8 mouse cellular contexts compared by ENCODE assay signal in the genomic region with DNA sequence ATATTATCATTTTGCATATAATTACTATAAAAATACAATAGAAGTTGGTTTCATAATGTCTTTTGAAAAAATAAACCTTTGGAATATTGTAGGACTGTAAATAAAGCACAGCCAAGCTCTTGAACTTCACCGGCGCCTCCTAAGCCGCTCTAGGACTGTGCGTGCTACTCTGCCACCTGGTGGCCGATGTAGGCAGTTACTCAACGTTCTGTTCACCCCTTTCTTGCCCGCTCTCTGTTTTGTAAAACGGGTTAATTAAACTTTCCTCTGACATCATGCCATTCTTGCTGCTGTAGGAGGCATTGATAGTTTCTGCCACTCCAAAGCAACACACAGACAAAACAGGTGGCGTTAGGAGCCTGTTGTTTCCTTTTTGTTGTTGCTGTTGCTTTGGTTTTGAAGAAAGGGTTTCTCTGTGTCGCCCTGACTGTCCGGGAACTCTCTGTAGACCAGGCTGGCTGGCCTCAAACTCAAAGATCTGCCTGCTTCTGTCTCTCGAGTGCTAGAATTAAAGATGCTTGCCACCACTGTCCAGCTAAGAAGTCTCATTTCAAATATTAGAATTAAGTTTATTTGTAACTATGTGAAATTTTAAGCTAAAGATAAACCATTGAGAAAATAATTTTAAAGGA. TPM values are rescaled to one million over a fixed set of nuclear protein-coding genes. Genes with fewer than 3 reads are reported as not detected.
A peak's percentile ranks its signal among the peaks of the same experiment; 100 is the strongest.
DNase-seq lines count a peak whose midpoint lies in the region; ATAC-seq and TF ChIP-seq lines count a peak whose summit lies in the region.

No protein-coding gene starts in this region.

- peaks cover 38% of the 10 kb centered on the region for H3K27me3 ChIP-seq in limb, embryonic 13.5 days
- H3K27me3 ChIP-seq in midbrain, embryonic 16.5 days (ENCODE audit: control insufficient read depth, insufficient read depth, low read depth, low read length), result peaks cover 10% of the 10 kb centered on the region
- no peaks in the 10 kb centered on the region for H3K27me3 ChIP-seq in spleen, adult 2 months (ENCODE audit: control insufficient read depth, insufficient read depth, low read length)

- peak; percentile 85; the same call in 1 of the 2 replicates for ATAC-seq in limb, embryonic 13.5 days (ENCODE audit: low FRiP score, low read depth)
- peak; percentile 91 for ATAC-seq in midbrain, embryonic 16.5 days

- whole genome bisulfite sequencing in limb, embryonic 13.5 days, result 14% methylated on average over 12 of the region's 12 CpGs
- 10% methylated on average over 12 of the region's 12 CpGs for WGBS in midbrain, embryonic 16.5 days
- 17% methylated on average over 12 of the region's 12 CpGs for WGBS in spleen, adult 2 months

- DNase-seq in urinary bladder, adult 18-20 months (ENCODE audit: low spot score in 2 of 2), result peak; percentile 20 to 35
- DNase-seq in urinary bladder, postnatal 10 days (ENCODE audit: low spot score), result no peak
- DNase-seq in gastrocnemius, postnatal 25 days, result peak; percentile 17
- peak; percentile 24 for DNase-seq in kidney, adult 11 months
- peak in 1 of 2 experiments; percentile 38 for DNase-seq in spleen, adult 2 months (ENCODE audit: low read depth in 1 of 2, low spot score in 2 of 2)

- H3K36me3 ChIP-seq in limb, embryonic 13.5 days, result 0 out of 2 replicates have a peak, but pooled peaks cover under 1% of the 10 kb centered on the region
- H3K36me3 ChIP-seq in midbrain, embryonic 16.5 days (ENCODE audit: control insufficient read depth, insufficient read depth, low read length), result no peaks in the 10 kb centered on the region
- no peaks in the 10 kb centered on the region for H3K36me3 ChIP-seq in spleen, adult 2 months (ENCODE audit: control insufficient read depth, insufficient read depth, low read length)

- H3K9me3 ChIP-seq in limb, embryonic 13.5 days, result no peaks in the 10 kb centered on the region
- no peaks in the 10 kb centered on the region for H3K9me3 ChIP-seq in midbrain, embryonic 16.5 days (replicated peaks; ENCODE audit: control insufficient read depth, low read length, poor library complexity, severe bottlenecking)

- peak; percentile 90 for TF ChIP-seq CTCF in cortical plate, adult 2 months (IDR thresholded peaks at IDR 0.05; ENCODE audit: extremely low read depth, insufficient read depth, low read length)
- TF ChIP-seq CTCF in spleen, adult 2 months (IDR thresholded peaks at IDR 0.05; ENCODE audit: extremely low read depth, insufficient read depth, insufficient read length, insufficient replicate concordance), result peak; percentile 87

- TF ChIP-seq POLR2A in cortical plate, adult 2 months (IDR thresholded peaks at IDR 0.05; ENCODE audit: extremely low read depth, insufficient read depth, low read length), result no peak
- TF ChIP-seq POLR2A in spleen, adult 2 months (IDR thresholded peaks at IDR 0.05; ENCODE audit: low read depth, low read length), result no peak

- no peak overlapping the region for H3K9ac ChIP-seq in limb, embryonic 13.5 days
- 0 out of 2 replicates have a peak overlapping the region, but pooled peaks have one; percentile 25 for H3K9ac ChIP-seq in midbrain, embryonic 16.5 days (ENCODE audit: low read depth, low read length)

- H3K4me1 ChIP-seq in cortical plate, adult 2 months (ENCODE audit: control insufficient read depth, insufficient read depth, low read length), result no peaks in the 10 kb centered on the region
- peaks cover 9% of the 10 kb centered on the region for H3K4me1 ChIP-seq in limb, embryonic 13.5 days
- peaks cover 7% of the 10 kb centered on the region; the same call in 1 of the 2 replicates for H3K4me1 ChIP-seq in midbrain, embryonic 16.5 days (ENCODE audit: control insufficient read depth, insufficient read depth, low read length)
- H3K4me1 ChIP-seq in spleen, adult 2 months (ENCODE audit: control insufficient read depth, insufficient read depth, insufficient read length), result no peaks in the 10 kb centered on the region

- no peak overlapping the region for H3K4me2 ChIP-seq in limb, embryonic 13.5 days (replicated peaks)
- peak overlapping the region; percentile 13 for H3K4me2 ChIP-seq in midbrain, embryonic 16.5 days (ENCODE audit: low read length)

- H3K27ac ChIP-seq in cortical plate, adult 2 months (ENCODE audit: insufficient read depth, low read length), result no peak overlapping the region
- no peak overlapping the region for H3K27ac ChIP-seq in limb, embryonic 13.5 days
- no peak overlapping the region for H3K27ac ChIP-seq in midbrain, embryonic 16.5 days (ENCODE audit: low read length)
- no peak overlapping the region for H3K27ac ChIP-seq in spleen, adult 2 months (ENCODE audit: insufficient read depth, low read length)

- H3K4me3 ChIP-seq in cortical plate, adult 2 months (ENCODE audit: insufficient read depth, low read length), result no peak overlapping the region
- H3K4me3 ChIP-seq in limb, embryonic 13.5 days, result no peak overlapping the region
- no peak overlapping the region for H3K4me3 ChIP-seq in midbrain, embryonic 16.5 days (ENCODE audit: low read depth, low read length)
- no peak overlapping the region for H3K4me3 ChIP-seq in spleen, adult 2 months (ENCODE audit: extremely low read depth, insufficient read depth, insufficient read length)

RNA-seq across cellular contexts. Expression of a gene that starts 24.1 kb away (rescaled TPM):
- 12.9 and 13.5 TPM in 2 replicates for polyA plus RNA-seq in cortical plate, adult 2 months (2012; rRNA removed)
- 10 to 100 TPM; 10.9 to 12.1 TPM for total RNA-seq in gastrocnemius, postnatal 25 days (2021)
- polyA plus RNA-seq in limb, embryonic 13.5 days (2015; fragmentation: Nextera tagmentation; extraction: Ambion mirVana), result 22.1 and 22.7 TPM in 2 replicates
- 10.6 and 12.9 TPM in 2 replicates for polyA plus RNA-seq in midbrain, embryonic 16.5 days (2015; fragmentation: Nextera tagmentation; extraction: Ambion mirVana)
- 1.9 and 2.5 TPM in 2 replicates for polyA plus RNA-seq in spleen, adult 2 months (2012; rRNA removed)

RNA-seq across cellular contexts. Expression of a gene that starts 24.4 kb away (rescaled TPM):
- polyA plus RNA-seq in cortical plate, adult 2 months (2012; rRNA removed), result 17.7 and 20.7 TPM in 2 replicates
- 1 to 10 TPM; 2.7 to 2.9 TPM for total RNA-seq in gastrocnemius, postnatal 25 days (2021)
- 15.9 and 21.8 TPM in 2 replicates for polyA plus RNA-seq in limb, embryonic 13.5 days (2015; fragmentation: Nextera tagmentation; extraction: Ambion mirVana)
- 12.1 and 13.4 TPM in 2 replicates for polyA plus RNA-seq in midbrain, embryonic 16.5 days (2015; fragmentation: Nextera tagmentation; extraction: Ambion mirVana)
- 7.5 and 8.1 TPM in 2 replicates for polyA plus RNA-seq in spleen, adult 2 months (2012; rRNA removed)
